Mouse (Mus musculus) thymus, postnatal 4 days (tissue): ENCODE results near the gene Elane.
A peak's percentile ranks its signal among the peaks of the same experiment; 100 is the strongest.

Source experiments
- DNase-seq: peaks from one replicate; pipeline ENCODE4 v3.0.0; 2021

Elane gene

GRCm38 (mm10) chr10:79886054-79886453 is at the start of gene Elane:
TSS of gene Elane (plus strand) at chr10:79886247.
- no peak for DNase-seq

GRCm38 (mm10) chr10:79836918-79837317 is 49.1 kb upstream of the Elane start:
- no peak for DNase-seq

GRCm38 (mm10) chr10:79838151-79838550 is 47.9 kb upstream of the Elane start:
- no peak for DNase-seq

DNA sequence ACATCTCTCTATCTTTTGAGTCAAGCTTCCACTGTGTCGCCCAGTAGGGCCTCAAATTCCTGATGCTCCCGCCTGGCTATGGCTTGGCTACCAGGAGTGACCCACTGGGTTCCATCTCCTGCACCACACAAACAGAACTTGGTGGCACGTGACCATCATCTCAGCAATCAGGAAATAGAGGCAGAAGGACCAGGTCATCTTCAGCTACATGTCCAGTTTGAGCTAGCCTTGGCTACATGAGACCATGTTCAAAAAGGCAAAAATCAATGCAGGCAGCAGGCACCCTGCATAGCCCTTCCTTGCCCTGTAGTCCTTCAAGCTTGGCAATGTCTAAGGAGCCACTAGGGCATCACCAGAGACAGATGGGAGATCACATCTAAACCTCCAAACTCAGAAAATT is 46.0 kb upstream of the Elane start:
- no peak for DNase-seq

- DNase-seq, result peak; percentile 49
These were observed 45.1 kb upstream of the Elane start for GRCm38 (mm10) chr10:79840644-79841551.

- DNase-seq, result no peak
These were observed 43.7 kb upstream of the Elane start for GRCm38 (mm10) chr10:79842322-79842721.

DNA sequence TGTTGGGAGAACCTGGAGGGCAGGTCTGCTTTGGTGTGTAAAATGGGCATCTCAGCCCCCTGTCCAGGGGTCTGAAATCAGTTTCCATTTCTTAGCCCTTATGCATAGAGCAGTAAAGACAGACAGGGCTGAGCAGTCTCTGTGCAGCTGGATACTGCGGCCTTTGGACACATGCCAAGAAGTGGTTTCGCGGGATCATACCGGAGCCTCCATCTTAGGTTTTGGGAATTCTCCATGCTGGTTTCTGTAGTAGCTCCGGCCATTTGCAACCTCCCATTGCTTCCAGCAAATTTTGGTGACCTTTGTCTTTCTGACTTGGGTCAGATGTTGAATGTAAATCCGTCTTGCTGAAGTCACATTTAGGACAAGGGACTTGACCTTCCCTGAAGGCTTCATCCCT is 42.6 kb upstream of the Elane start:
- no peak for DNase-seq

- DNase-seq, result no peak
These were observed 39.5 kb upstream of the Elane start for GRCm38 (mm10) chr10:79846553-79846952.

- peak; percentile 62 for DNase-seq
These were observed 36.0 kb upstream of the Elane start for GRCm38 (mm10) chr10:79849941-79850628.

DNA sequence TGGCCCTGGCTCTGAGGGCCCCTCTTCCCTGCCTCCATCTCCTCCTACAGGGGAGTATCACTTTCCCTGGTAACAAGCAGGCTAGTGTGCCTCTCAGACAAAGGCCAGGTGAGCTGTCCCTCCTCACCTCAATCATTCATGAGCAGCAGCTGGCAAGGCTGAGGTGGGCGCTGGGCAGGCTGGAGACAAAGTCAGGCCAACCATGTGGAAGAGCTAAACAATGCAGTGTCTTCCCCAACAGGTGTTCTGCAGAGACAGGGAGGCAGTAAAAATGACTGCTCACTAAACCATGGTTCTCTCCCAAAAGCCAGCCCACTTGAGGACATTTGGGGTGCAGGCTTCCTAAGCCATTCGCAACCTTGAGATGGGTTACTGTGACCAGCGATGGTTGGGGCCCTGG is 34.4 kb upstream of the Elane start:
- DNase-seq, result peak; percentile 32

- peak; percentile 55 for DNase-seq
These were observed 33.8 kb upstream of the Elane start for GRCm38 (mm10) chr10:79852107-79852789.

- no peak for DNase-seq
These were observed 33.2 kb upstream of the Elane start for GRCm38 (mm10) chr10:79852827-79853226.

- peak; percentile 78 for DNase-seq
These were observed 32.7 kb upstream of the Elane start for GRCm38 (mm10) chr10:79853392-79853791.

GRCm38 (mm10) chr10:79853860-79854795 is 31.9 kb upstream of the Elane start, which contains the start of gene Ptbp1:
TSS of gene Ptbp1 (plus strand) at chr10:79854427.
- DNase-seq, result peak; percentile 99

GRCm38 (mm10) chr10:79854801-79855541 is 31.1 kb upstream of the Elane start:
- DNase-seq, result peak; percentile 89

DNA sequence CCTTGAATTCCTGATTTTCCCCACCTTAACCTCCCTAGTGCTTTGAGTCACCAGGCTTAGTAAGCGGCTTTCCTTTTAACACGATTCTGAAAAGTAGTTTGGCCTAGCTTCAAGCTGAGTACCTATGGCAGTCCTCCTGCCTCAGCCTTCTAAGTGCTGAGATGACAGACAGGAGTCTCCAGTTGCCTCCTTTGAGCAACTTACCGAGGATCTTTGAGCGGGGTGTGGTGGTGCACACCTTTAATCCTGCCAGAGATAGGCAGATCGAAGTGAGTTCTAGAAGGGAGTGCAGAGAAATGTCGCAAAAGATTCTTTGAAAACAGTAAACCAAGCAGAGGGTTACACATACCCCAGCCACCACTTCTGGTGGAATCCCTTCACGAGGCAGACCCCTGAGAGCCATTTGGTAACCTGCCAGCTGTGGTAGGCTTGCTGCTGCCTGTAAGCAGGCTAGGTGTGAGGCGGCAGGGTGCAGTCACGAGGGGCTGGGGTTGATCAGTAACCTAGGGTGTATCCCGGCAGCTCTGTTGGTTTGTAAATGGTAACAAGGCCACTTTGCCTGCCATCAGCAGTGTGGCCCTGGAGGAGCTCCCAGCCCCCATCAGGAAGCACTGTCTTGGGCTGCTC is 30.4 kb upstream of the Elane start:
- DNase-seq, result peak; percentile 57

DNA sequence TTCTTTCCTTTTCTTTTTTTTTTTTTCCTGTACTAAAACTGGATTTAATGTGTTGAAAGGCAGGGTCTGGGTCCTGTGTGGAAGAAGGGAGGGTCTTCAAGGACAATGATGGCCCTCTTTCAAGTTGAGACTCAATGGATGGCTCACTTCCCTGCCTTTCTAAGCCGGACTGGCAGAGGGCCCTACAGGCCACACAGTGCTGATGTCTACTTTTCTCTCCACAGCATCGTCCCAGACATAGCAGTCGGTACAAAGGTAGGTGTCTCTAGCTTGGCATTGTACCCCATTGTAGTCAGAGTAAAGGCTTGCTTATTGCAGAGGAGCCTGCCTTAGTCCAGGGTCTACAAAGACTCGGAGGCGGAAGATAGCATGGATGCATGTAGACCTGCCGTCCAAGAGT is 29.8 kb upstream of the Elane start:
- no peak for DNase-seq

DNA sequence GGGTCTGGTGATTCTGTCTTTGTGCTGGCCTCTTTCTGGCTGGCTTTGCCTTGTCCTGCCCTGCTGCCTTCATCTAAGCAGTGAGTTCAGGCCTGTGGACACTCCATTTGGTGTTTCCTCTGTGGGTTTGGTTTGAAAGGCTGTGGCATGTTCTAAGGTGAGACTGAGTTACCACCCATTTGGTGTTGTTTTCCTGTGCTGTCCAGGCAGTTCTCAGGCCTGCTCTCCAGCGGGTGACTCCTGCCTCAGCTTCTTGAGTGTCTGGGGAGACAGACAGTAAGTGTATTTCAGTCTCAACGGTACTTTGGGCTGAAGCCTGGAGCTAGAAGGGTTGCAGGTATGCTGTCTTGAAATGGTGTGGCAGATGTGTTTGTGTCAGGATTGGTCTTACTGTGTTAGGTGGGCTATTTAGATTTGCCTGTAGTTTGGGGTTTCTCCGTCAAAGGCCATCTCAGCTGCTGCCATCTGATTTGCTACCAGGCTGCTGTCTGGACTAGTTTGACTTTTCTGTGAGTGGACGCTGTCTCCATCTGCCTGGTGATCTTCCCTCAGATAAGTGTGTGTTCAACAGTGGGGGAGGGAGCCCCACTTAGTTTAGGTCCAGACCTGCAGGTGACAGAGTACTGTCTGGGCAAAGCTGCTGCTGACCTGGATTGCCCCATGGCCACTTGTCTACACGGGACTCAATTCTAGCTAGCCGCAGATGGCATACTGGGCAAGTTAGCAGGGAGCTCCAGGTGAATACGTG is 29.2 kb upstream of the Elane start:
- DNase-seq, result no peak

- peak; percentile 58 for DNase-seq
These were observed 28.6 kb upstream of the Elane start for GRCm38 (mm10) chr10:79857452-79857811.

GRCm38 (mm10) chr10:79857894-79858293 is 28.2 kb upstream of the Elane start:
- DNase-seq, result no peak
